Mouse (Mus musculus): Measurements from ENCODE around the gene Bad. TPM values are rescaled to one million over a fixed set of nuclear protein-coding genes. Genes with fewer than 3 reads are reported as not detected.
"Not testable (repeated sequence)": the region's sequence is repeated elsewhere in the genome, so short reads cannot be mapped to it uniquely, and the experiment has no call there.

Bad gene
- polyA plus RNA-seq, 1 experiment = 197 TPM

DNA sequence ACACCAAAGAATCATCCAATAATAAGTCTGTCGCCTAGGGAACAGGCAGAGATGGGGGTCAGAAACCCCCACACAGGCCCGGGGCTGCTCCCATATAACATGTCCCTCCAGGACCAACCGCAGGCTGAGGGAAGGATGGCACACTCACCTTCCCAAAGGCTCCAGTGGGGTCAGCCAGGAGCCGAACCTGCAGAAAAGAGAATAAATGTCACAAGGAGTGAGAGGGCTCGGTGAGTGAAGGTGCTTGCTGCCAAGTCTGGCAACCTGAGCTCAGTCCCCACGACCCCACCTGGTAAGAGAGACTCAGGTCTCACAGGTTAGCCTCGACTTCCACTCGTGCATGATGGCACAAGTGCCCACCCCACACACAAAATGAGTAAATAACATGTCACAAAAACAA is 34.6 kb upstream of the Bad start:
- H3K36me3 ChIP-seq (replicated peaks; ENCODE audit: low read length) = peaks cover 64% of the 10 kb centered on the region
- H3K4me1 ChIP-seq = peaks cover 68% of the 10 kb centered on the region
- H3K27me3 ChIP-seq (replicated peaks) = no peaks in the 10 kb centered on the region
- H3K4me3 ChIP-seq (replicated peaks) = peak overlapping the region; percentile 99
- H3K9me3 ChIP-seq = no peaks in the 10 kb centered on the region
- TF ChIP-seq FLI1 (IDR thresholded peaks at IDR 0.05; ENCODE audit: low read length) (no peak), GATA1 (IDR thresholded peaks at IDR 0.05; ENCODE audit: borderline replicate concordance, low read length) (no peak)

DNA sequence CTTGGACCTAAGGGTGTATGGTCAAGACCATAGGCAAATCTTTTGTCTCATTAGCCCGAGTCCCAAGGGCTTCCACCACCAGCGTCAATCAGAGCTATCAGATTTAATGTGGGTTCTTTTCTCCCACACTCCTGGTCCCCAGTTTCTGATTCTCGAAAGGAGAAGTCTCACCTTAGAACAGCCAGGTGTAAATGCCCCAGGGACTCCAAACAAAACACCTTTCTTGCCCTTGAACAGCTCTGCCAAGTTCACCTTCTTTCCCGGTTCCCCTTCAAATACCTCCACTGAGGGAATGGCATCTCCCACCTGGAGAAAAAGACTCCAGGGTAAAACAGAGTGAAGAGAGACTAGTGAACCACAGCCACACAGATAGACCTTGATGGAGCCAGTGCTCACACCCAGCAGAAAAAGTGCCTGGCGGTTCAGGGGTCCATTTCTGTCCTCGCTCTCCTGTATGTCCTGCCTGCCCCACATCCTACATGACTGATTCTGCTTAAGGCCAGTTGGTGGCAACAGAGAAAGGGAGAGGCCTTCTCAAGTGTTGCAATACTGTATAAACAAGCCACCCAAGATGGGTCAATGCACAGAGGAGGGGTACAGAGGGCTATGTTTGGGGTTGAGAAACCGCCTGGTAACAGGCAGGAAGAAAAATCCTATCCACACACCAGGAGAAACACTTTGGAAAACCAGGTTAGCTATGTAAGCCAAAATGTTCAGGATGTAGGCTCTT is 33.7 kb upstream of the Bad start:
- H3K36me3 ChIP-seq (replicated peaks; ENCODE audit: low read length) = peaks cover 71% of the 10 kb centered on the region
- no peak for TF ChIP-seq GATA1 (IDR thresholded peaks at IDR 0.05; ENCODE audit: borderline replicate concordance, low read length)
- no peaks in the 10 kb centered on the region for H3K27me3 ChIP-seq (replicated peaks)
- H3K9me3 ChIP-seq = no peaks in the 10 kb centered on the region
- peaks cover 68% of the 10 kb centered on the region for H3K4me1 ChIP-seq
- peak overlapping the region; percentile 99 for H3K4me3 ChIP-seq (replicated peaks)

- TF ChIP-seq FLI1 (IDR thresholded peaks at IDR 0.05; ENCODE audit: low read length) = no peak
- no peak for TF ChIP-seq GATA1 (IDR thresholded peaks at IDR 0.05; ENCODE audit: borderline replicate concordance, low read length)
- Histone ChIP-seq H3K9me3 (no peaks in the 10 kb centered on the region), H3K4me3 (replicated peaks) (peak overlapping the region; percentile 99), H3K4me1 (peaks cover 76% of the 10 kb centered on the region), H3K27me3 (replicated peaks) (no peaks in the 10 kb centered on the region), H3K36me3 (replicated peaks; ENCODE audit: low read length) (peaks cover 75% of the 10 kb centered on the region)
Observed at GRCm38 (mm10) chr19:6909021-6909420, 32.6 kb upstream of the Bad start.

DNA sequence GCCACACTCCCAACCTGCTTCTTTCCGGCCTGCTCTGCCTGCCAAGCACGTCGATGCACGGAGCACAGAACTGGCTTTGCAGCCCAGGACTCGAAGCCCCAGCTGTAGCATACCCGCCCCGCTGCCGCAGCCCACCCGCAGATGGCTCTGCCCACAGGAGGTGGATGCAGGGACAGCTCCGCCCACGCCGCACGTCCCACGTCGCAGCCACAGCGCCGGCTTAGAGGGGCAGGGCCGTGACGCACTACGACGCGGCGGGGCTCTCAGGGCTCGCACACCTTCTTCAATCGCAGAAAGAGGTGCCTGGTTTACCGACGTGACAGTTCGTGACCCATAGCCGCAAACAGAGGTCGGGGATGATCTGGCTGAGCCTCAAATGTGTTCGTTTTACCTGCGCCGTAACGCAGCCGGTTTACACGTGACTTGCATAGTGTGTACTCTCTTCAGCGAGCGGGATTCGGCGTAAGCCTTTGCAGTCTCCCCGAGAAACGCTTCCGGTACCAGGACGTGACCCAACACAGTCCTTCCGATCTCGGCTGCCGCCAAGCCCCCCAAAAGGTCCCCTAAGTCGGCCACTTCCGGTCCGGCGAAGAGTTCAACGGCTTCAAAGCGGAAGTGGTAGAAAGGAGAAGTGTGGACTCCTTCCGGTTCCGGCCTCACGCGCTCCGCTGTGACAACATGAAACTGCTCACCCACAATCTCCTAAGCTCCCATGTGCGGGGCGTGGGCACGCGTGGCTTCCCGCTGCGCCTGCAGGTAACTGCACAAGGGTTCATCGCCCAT is 32.0 kb upstream of the Bad start, which contains the start of the genes Trmt112 and Prdx5:
Gene Trmt112 (plus strand): TSS at position 192 of the 783 bp plus-strand sequence.
Gene Prdx5 (minus strand): TSS at position 600 of the 783 bp plus-strand sequence.
- Histone ChIP-seq H3K36me3 (replicated peaks; ENCODE audit: low read length) (peaks cover 75% of the 10 kb centered on the region), H3K9me3 (no peaks in the 10 kb centered on the region), H3K27me3 (replicated peaks) (no peaks in the 10 kb centered on the region), H3K4me3 (replicated peaks) (peak within 1 kb of the TSS; percentile 99), H3K4me1 (peaks cover 80% of the 10 kb centered on the region)
- peak; percentile 97; the same call in 1 of the 2 replicates for TF ChIP-seq FLI1 (IDR thresholded peaks at IDR 0.05; ENCODE audit: low read length)
- TF ChIP-seq GATA1 (IDR thresholded peaks at IDR 0.05; ENCODE audit: borderline replicate concordance, low read length) = no peak

DNA sequence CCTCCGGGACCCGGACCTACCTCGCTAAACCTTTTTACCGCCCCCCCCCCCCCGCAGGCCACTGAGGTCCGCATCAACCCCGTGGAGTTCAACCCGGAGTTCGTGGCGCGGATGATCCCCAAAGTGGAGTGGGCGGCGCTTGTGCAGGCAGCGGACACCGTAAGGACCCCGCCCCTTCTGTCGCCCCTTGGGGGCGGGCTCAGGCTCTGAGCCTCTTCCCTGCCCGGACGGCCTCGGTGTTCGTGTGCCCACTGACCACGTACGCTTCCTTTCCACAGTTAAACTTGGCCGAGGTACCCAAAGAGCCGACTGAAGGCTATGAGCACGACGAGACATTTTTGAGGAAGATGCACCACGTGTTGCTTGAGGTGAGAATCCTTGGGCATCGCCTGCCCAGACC is 31.4 kb upstream of the Bad start:
- H3K9me3 ChIP-seq; H3K27me3 ChIP-seq (replicated peaks): not testable (repeated sequence)
- Histone ChIP-seq H3K4me1 (peaks cover 79% of the 10 kb centered on the region), H3K4me3 (replicated peaks) (peak overlapping the region; percentile 99), H3K36me3 (replicated peaks; ENCODE audit: low read length) (peaks cover 71% of the 10 kb centered on the region)

- H3K4me3 ChIP-seq (replicated peaks) = peak overlapping the region; percentile 81
- peaks cover 81% of the 10 kb centered on the region for H3K4me1 ChIP-seq
- H3K27me3 ChIP-seq (replicated peaks) = no peaks in the 10 kb centered on the region
- H3K36me3 ChIP-seq (replicated peaks; ENCODE audit: low read length) = peaks cover 71% of the 10 kb centered on the region
- no peaks in the 10 kb centered on the region for H3K9me3 ChIP-seq
- no peak for TF ChIP-seq GATA1 (IDR thresholded peaks at IDR 0.05; ENCODE audit: borderline replicate concordance, low read length)
- no peak for TF ChIP-seq FLI1 (IDR thresholded peaks at IDR 0.05; ENCODE audit: low read length)
Observed at GRCm38 (mm10) chr19:6911101-6912074, 30.3 kb upstream of the Bad start.

- TF ChIP-seq GATA1 (IDR thresholded peaks at IDR 0.05; ENCODE audit: borderline replicate concordance, low read length) (no peak), FLI1 (IDR thresholded peaks at IDR 0.05; ENCODE audit: low read length) (no peak)
- Histone ChIP-seq H3K4me1 (peaks cover 79% of the 10 kb centered on the region), H3K4me3 (replicated peaks) (peak overlapping the region; percentile 12), H3K27me3 (replicated peaks) (no peaks in the 10 kb centered on the region), H3K36me3 (replicated peaks; ENCODE audit: low read length) (peaks cover 70% of the 10 kb centered on the region), H3K9me3 (no peaks in the 10 kb centered on the region)
Observed at GRCm38 (mm10) chr19:6912205-6912970, 29.3 kb upstream of the Bad start.

GRCm38 (mm10) chr19:6913036-6913435 is 28.6 kb upstream of the Bad start:
- no peak overlapping the region for H3K4me3 ChIP-seq (replicated peaks)
- H3K4me1 ChIP-seq = peaks cover 74% of the 10 kb centered on the region
- TF ChIP-seq GATA1 (IDR thresholded peaks at IDR 0.05; ENCODE audit: borderline replicate concordance, low read length) (no peak), FLI1 (IDR thresholded peaks at IDR 0.05; ENCODE audit: low read length) (no peak)
- no peaks in the 10 kb centered on the region for H3K27me3 ChIP-seq (replicated peaks)
- no peaks in the 10 kb centered on the region for H3K9me3 ChIP-seq
- H3K36me3 ChIP-seq (replicated peaks; ENCODE audit: low read length) = peaks cover 67% of the 10 kb centered on the region

- no peaks in the 10 kb centered on the region for H3K27me3 ChIP-seq (replicated peaks)
- no peak for TF ChIP-seq GATA1 (IDR thresholded peaks at IDR 0.05; ENCODE audit: borderline replicate concordance, low read length)
- no peak for TF ChIP-seq FLI1 (IDR thresholded peaks at IDR 0.05; ENCODE audit: low read length)
- peaks cover 73% of the 10 kb centered on the region for H3K36me3 ChIP-seq (replicated peaks; ENCODE audit: low read length)
- no peak overlapping the region for H3K4me3 ChIP-seq (replicated peaks)
- peaks cover 78% of the 10 kb centered on the region for H3K4me1 ChIP-seq
- no peaks in the 10 kb centered on the region for H3K9me3 ChIP-seq
Observed at GRCm38 (mm10) chr19:6913991-6914390, 27.7 kb upstream of the Bad start.
